Mouse (Mus musculus) embryonic facial prominence, embryonic 13.5 days (tissue): Measurements from ENCODE around the gene Ptch1. TPM values are rescaled to one million over a fixed set of nuclear protein-coding genes. Genes with fewer than 3 reads are reported as not detected.
A peak's percentile ranks its signal among the peaks of the same experiment; 100 is the strongest.

Experiments used
- ATAC-seq: fragments of 200-750 bp; cut with Nextera tagmentation; 2 replicates; pipeline ENCODE4 v1.8.0; 2017; ENCODE audit warnings: low read depth; ENCODE audit not compliant: insufficient number of reproducible peaks, insufficient read depth, low FRiP score, low TSS enrichment
- H3K27ac ChIP-seq: fragments of 300-500 bp; sonication (generic); 2 replicates; pipeline ENCODE4 v1.5.1; 2015; ENCODE audit warnings: moderate library complexity, mild to moderate bottlenecking, inconsistent platforms
- H3K27me3 ChIP-seq: fragments of 300-500 bp; sonication (generic); 2 replicates; pipeline ENCODE4 v1.6.1; 2015; ENCODE audit warnings: mild to moderate bottlenecking, inconsistent platforms
- H3K36me3 ChIP-seq: fragments of 300-500 bp; sonication (generic); 2 replicates; pipeline ENCODE4 v1.6.1; 2015; ENCODE audit warnings: mild to moderate bottlenecking, inconsistent platforms
- H3K4me1 ChIP-seq: fragments of 300-500 bp; sonication (generic); 2 replicates; pipeline ENCODE4 v1.6.1; 2015; ENCODE audit warnings: inconsistent platforms
- H3K4me2 ChIP-seq: fragments of 300-500 bp; sonication (generic); 2 replicates; pipeline ENCODE4 v1.6.1; 2015; ENCODE audit warnings: moderate library complexity, mild to moderate bottlenecking, inconsistent platforms
- H3K4me3 ChIP-seq: fragments of 300-500 bp; sonication (generic); 2 replicates; pipeline ENCODE4 v1.5.1; 2015; ENCODE audit warnings: mild to moderate bottlenecking, inconsistent platforms
- H3K9ac ChIP-seq: fragments of 300-500 bp; sonication (generic); 2 replicates; pipeline ENCODE4 v1.6.1; 2015; ENCODE audit warnings: mild to moderate bottlenecking, inconsistent platforms
- H3K9me3 ChIP-seq: fragments of 300-500 bp; sonication (generic); 2 replicates; pipeline ENCODE4 v1.6.1; 2016; ENCODE audit warnings: inconsistent platforms
- WGBS: fragments of 180-500 bp; shearing (Covaris S2); methylation state at CpG from one replicate; pipeline ENCODE4 v1.1.7; 2015; ENCODE audit warnings: mixed read lengths; 5-methylcytosine and 5-hydroxymethylcytosine counted together
- polyA plus RNA-seq: library from polyadenylated mRNA; unstranded; fragments of >200 nt; fragmentation: Nextera tagmentation; extraction: Ambion mirVana; gene quantifications from 2 replicates; pipeline ENCODE4 v1.2.1, GENCODE M21; 2015

Ptch1 gene
- polyA plus RNA-seq, 1 experiment from 2014 or later = 30.6 TPM

DNA sequence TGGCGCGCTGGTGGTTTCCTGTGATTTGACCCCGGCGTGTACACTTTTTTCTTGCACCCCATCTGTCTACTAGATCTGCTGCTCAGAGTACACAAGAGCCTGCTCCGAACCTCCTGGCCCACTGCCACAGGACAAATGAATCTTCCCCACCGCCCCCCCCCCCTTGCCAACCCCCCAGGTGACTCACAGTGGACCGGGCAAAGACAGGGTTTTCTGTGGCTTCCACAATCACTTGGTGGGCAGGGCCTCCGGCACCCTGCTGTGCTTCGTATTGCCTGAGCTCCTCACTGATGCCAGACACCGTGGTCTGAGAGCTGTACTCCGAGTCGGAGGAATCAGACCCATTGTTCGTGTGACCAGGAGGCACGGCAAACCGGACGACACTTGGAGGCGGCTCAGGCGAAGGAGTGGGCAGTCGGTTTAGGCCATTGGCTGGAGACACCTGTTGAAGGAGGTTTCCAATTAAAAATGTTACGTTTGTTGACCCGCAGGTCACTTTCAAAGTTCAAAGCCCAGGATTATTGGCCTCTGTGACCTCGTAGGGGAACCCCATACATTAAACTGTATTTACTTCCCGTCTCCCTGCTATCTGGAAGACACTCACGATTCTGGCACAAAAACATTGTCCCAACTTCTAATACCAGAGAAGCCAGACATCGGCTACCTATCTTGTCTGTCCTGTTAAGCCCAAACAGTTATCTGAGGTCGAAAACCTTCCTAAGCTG, 59.9 kb downstream of the Ptch1 start:
- H3K4me2 ChIP-seq = no peak overlapping the region
- no peak overlapping the region for H3K9ac ChIP-seq
- no peak; the same call in 1 of the 2 replicates for ATAC-seq
- WGBS = 74% methylated on average over 26 of the region's 26 CpGs
- H3K36me3 ChIP-seq = peaks cover 96% of the 10 kb centered on the region
- H3K27me3 ChIP-seq = no peaks in the 10 kb centered on the region
- H3K4me1 ChIP-seq = peaks cover 21% of the 10 kb centered on the region
- H3K4me3 ChIP-seq = no peak overlapping the region
- H3K9me3 ChIP-seq = no peaks in the 10 kb centered on the region
- no peak overlapping the region for H3K27ac ChIP-seq

DNA sequence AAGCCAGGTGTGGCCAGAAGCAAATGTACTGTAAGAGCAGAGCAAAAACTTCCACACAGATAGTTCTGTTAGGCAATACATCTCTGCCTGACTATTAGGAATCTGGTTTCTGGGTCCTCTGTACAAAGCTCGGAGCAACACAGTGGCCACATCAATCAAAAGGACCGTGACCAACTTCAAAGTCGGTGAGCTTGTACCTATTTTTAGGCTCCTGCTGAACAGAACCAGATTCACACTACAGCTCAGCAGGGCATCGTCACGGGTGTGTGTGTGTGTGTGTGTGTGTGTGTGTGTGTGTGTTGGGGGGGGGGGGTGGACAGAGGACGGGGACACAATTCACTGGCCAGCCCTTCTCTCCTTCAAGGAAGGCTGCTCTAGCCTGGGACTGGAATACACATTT, 61.0 kb downstream of the Ptch1 start:
- Histone ChIP-seq H3K27me3 (no peaks in the 10 kb centered on the region), H3K27ac (no peak overlapping the region), H3K36me3 (peaks cover 95% of the 10 kb centered on the region), H3K4me2 (no peak overlapping the region), H3K4me1 (peaks cover 21% of the 10 kb centered on the region), H3K9me3 (no peaks in the 10 kb centered on the region), H3K4me3 (no peak overlapping the region), H3K9ac (no peak overlapping the region)
- 27% methylated on average over 5 of the region's 6 CpGs for WGBS
- no peak for ATAC-seq

DNA sequence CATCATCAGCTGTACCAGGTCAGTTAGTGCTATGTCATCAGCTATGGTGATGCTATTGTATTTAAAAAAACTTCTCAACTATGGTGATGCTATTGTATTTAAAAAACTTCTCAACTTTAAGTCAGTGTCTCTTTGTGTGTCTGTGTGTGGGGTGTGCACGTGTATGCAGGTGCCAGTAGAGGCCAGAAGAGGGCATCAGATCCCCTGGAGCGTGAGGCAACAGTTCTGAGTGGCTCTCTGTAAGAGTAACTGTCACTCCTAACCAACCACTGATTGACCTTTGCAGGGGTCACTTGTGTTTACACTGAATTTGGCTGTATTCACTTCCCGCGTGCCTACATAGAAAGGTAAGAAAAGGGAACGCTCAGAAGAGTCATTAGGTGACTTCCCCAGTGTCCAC, 65.6 kb downstream of the Ptch1 start:
- Histone ChIP-seq H3K4me2 (no peak overlapping the region), H3K36me3 (peaks cover 55% of the 10 kb centered on the region), H3K9ac (no peak overlapping the region), H3K4me1 (no peaks in the 10 kb centered on the region), H3K4me3 (no peak overlapping the region), H3K27ac (no peak overlapping the region), H3K9me3 (0 out of 2 replicates have a peak, but pooled peaks cover under 1% of the 10 kb centered on the region), H3K27me3 (no peaks in the 10 kb centered on the region)
- no peak for ATAC-seq
- WGBS = 91% methylated on average over 5 of the region's 5 CpGs

DNA sequence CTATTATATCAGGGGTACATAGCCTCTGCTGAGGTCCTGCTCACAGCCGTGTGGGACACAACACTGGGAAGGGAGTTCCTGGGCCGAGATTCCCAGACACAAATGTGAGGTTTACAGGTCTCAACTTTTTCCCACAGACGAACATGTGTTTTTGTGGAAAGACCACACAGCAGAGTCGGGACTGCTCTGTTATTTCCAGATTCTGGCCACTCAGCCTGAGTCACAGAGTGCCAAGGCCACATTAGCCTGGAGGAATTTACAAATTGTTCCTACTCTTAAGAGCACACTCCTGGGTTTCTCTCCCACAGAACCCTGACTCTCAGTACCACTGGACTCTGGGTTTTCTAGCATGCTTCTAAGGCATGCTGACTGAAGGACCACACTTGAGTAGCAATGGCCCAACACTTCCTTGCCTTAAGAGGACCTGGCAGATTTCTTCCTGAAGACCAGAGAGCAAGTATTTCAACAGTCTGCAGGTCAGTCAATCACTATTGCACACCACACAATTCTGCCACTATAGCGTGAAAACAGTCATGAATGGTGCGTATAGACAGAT, 66.3 kb downstream of the Ptch1 start:
- WGBS = 85% methylated on average over 6 of the region's 6 CpGs
- Histone ChIP-seq H3K4me1 (no peaks in the 10 kb centered on the region), H3K4me3 (no peak overlapping the region), H3K4me2 (no peak overlapping the region), H3K27ac (no peak overlapping the region), H3K27me3 (no peaks in the 10 kb centered on the region), H3K9ac (no peak overlapping the region), H3K9me3 (peaks cover 6% of the 10 kb centered on the region; the same call in 1 of the 2 replicates), H3K36me3 (peaks cover 47% of the 10 kb centered on the region)
- ATAC-seq = no peak

GRCm38 (mm10) chr13:63506364-63506763, 67.0 kb downstream of the Ptch1 start:
- H3K27ac ChIP-seq = no peak overlapping the region
- no peaks in the 10 kb centered on the region for H3K4me1 ChIP-seq
- 52% methylated on average over 1 of the region's 1 CpGs for WGBS
- no peak overlapping the region for H3K4me2 ChIP-seq
- peaks cover 6% of the 10 kb centered on the region; the same call in 1 of the 2 replicates for H3K9me3 ChIP-seq
- ATAC-seq = no peak
- no peak overlapping the region for H3K9ac ChIP-seq
- H3K36me3 ChIP-seq = peaks cover 40% of the 10 kb centered on the region
- H3K4me3 ChIP-seq = no peak overlapping the region
- no peaks in the 10 kb centered on the region for H3K27me3 ChIP-seq

- 95% methylated on average over 2 of the region's 2 CpGs for WGBS
- Histone ChIP-seq H3K36me3 (peaks cover 4% of the 10 kb centered on the region), H3K27ac (no peak overlapping the region), H3K4me2 (no peak overlapping the region), H3K9me3 (peaks cover 6% of the 10 kb centered on the region; the same call in 1 of the 2 replicates), H3K4me3 (no peak overlapping the region), H3K27me3 (no peaks in the 10 kb centered on the region), H3K4me1 (no peaks in the 10 kb centered on the region), H3K9ac (no peak overlapping the region)
- no peak for ATAC-seq
Observed at GRCm38 (mm10) chr13:63502391-63502790, 71.0 kb downstream of the Ptch1 start.

- no peak overlapping the region for H3K27ac ChIP-seq
- H3K9me3 ChIP-seq = peaks cover 6% of the 10 kb centered on the region; the same call in 1 of the 2 replicates
- no peaks in the 10 kb centered on the region for H3K36me3 ChIP-seq
- WGBS = 78% methylated on average over 2 of the region's 2 CpGs
- no peak for ATAC-seq
- no peak overlapping the region for H3K4me3 ChIP-seq
- H3K27me3 ChIP-seq = no peaks in the 10 kb centered on the region
- no peak overlapping the region for H3K4me2 ChIP-seq
- peaks cover 8% of the 10 kb centered on the region for H3K4me1 ChIP-seq
- no peak overlapping the region for H3K9ac ChIP-seq
Observed at GRCm38 (mm10) chr13:63499489-63499888, 73.9 kb downstream of the Ptch1 start.

- Histone ChIP-seq H3K4me2 (peak within 1 kb of the TSS; percentile 46), H3K4me3 (no peak within 1 kb of the TSS), H3K9me3 (no peaks in the 10 kb centered on the region), H3K4me1 (peaks cover 8% of the 10 kb centered on the region), H3K27me3 (no peaks in the 10 kb centered on the region), H3K9ac (peak within 1 kb of the TSS; percentile 44; the same call in 1 of the 2 replicates), H3K36me3 (no peaks in the 10 kb centered on the region), H3K27ac (peak within 1 kb of the TSS; percentile 71; the same call in 1 of the 2 replicates)
- 18% methylated on average over 23 of the region's 23 CpGs for WGBS
- ATAC-seq = no peak
Observed at GRCm38 (mm10) chr13:63496646-63497582, 76.5 kb downstream of the Ptch1 start, which contains the start of gene Fancc. Fancc (minus strand) TSS chr13:63497278.

DNA sequence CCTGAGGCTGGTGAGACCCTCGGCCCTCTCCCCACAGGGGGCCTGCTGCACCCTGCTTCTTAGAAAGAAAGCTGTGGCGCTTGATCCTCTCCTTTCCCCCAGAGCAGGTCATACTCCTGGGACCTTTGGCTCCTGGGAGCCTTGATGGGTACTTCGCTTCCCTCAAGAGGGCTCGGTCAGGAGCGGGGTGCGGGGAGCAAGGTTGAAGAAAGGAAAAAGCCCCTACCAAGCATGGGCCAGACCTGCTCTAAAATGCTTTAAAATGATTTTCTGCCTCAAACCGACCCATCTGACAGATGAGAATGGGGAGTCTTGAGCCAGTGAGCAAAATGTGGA, 85.7 kb downstream of the Ptch1 start:
- no peak overlapping the region for H3K4me2 ChIP-seq
- H3K9ac ChIP-seq = no peak overlapping the region
- no peak overlapping the region for H3K4me3 ChIP-seq
- ATAC-seq = 0 out of 2 replicates have a peak, but pooled peaks have one; percentile 6
- H3K9me3 ChIP-seq = no peaks in the 10 kb centered on the region
- H3K27ac ChIP-seq = no peak overlapping the region
- H3K36me3 ChIP-seq = no peaks in the 10 kb centered on the region
- H3K4me1 ChIP-seq = peaks cover 19% of the 10 kb centered on the region
- H3K27me3 ChIP-seq = no peaks in the 10 kb centered on the region
- 57% methylated on average over 7 of the region's 7 CpGs for WGBS

- ATAC-seq = 0 out of 2 replicates have a peak, but pooled peaks have one; percentile 26
- Histone ChIP-seq H3K9ac (no peak overlapping the region), H3K9me3 (no peaks in the 10 kb centered on the region), H3K4me3 (no peak overlapping the region), H3K27ac (no peak overlapping the region), H3K27me3 (no peaks in the 10 kb centered on the region), H3K4me1 (peaks cover 19% of the 10 kb centered on the region), H3K36me3 (no peaks in the 10 kb centered on the region), H3K4me2 (peak overlapping the region; percentile 41)
- 16% methylated on average over 18 of the region's 18 CpGs for WGBS
Observed at GRCm38 (mm10) chr13:63486791-63487706, 86.3 kb downstream of the Ptch1 start.

DNA sequence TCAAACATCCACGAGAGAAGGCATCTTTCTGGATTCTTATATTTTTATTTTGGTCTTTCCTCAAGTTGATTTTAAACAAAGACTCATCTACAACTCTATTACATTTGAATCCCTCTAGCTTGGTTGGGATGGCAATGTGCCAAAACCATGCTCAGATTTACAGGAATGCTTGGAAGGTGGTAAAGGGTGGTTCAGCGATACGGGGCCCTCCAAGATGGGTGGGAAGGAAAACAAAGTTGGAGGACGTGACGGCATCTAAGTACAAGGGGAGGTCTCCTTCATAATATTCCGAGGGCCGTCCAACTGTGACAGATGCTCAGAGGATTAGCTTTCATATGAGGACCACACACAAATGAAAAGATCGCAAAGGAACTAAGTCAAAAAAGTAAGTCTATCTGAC, 98.0 kb downstream of the Ptch1 start:
- no peak overlapping the region for H3K4me2 ChIP-seq
- H3K27ac ChIP-seq = no peak overlapping the region
- H3K27me3 ChIP-seq = no peaks in the 10 kb centered on the region
- no peak overlapping the region for H3K9ac ChIP-seq
- no peak overlapping the region for H3K4me3 ChIP-seq
- 59% methylated on average over 8 of the region's 8 CpGs for WGBS
- no peaks in the 10 kb centered on the region for H3K36me3 ChIP-seq
- no peaks in the 10 kb centered on the region for H3K4me1 ChIP-seq
- H3K9me3 ChIP-seq = no peaks in the 10 kb centered on the region
- ATAC-seq = no peak
